Mouse (Mus musculus) cortical plate, adult 2 months (tissue): Measurements from ENCODE around the gene Sult1a1. TPM values are rescaled to one million over a fixed set of nuclear protein-coding genes. Genes with fewer than 3 reads are reported as not detected.

ENCODE experiments used
- H3K27ac ChIP-seq: fragments of 200-500 bp; 2 replicates; pipeline ENCODE4 v1.5.1; 2012; ENCODE audit warnings: low read length, control low read depth, inconsistent platforms; ENCODE audit not compliant: insufficient read depth
- H3K4me1 ChIP-seq: fragments of 200-500 bp; 2 replicates; pipeline ENCODE4 v1.6.1; 2011; ENCODE audit warnings: low read length; ENCODE audit not compliant: control insufficient read depth, insufficient read depth
- H3K4me3 ChIP-seq: fragments of 200-500 bp; 2 replicates; pipeline ENCODE4 v1.5.1; 2011; ENCODE audit warnings: mild to moderate bottlenecking, low read length, control low read depth; ENCODE audit not compliant: insufficient read depth
- CTCF ChIP-seq: fragments of 200-500 bp; IDR thresholded peaks from 2 replicates; pipeline ENCODE4 v1.5.1; 2011; ENCODE audit warnings: mild to moderate bottlenecking, control low read depth, low read length; ENCODE audit not compliant: insufficient read depth; ENCODE audit errors: extremely low read depth
- POLR2A ChIP-seq: fragments of 200-500 bp; IDR thresholded peaks from 2 replicates; pipeline ENCODE4 v1.6.1; 2011; ENCODE audit warnings: mild to moderate bottlenecking, low read length, control low read depth; ENCODE audit not compliant: insufficient read depth; ENCODE audit errors: extremely low read depth
- polyA plus RNA-seq: library from polyadenylated mRNA; depleted of rRNA; stranded (reverse); fragments of >200 nt; gene quantifications from 2 replicates; pipeline ENCODE4 v1.2.3, GENCODE M21; 2012; rRNA removed

Sult1a1 gene
- polyA plus RNA-seq, 1 experiment: 14.1 TPM

DNA sequence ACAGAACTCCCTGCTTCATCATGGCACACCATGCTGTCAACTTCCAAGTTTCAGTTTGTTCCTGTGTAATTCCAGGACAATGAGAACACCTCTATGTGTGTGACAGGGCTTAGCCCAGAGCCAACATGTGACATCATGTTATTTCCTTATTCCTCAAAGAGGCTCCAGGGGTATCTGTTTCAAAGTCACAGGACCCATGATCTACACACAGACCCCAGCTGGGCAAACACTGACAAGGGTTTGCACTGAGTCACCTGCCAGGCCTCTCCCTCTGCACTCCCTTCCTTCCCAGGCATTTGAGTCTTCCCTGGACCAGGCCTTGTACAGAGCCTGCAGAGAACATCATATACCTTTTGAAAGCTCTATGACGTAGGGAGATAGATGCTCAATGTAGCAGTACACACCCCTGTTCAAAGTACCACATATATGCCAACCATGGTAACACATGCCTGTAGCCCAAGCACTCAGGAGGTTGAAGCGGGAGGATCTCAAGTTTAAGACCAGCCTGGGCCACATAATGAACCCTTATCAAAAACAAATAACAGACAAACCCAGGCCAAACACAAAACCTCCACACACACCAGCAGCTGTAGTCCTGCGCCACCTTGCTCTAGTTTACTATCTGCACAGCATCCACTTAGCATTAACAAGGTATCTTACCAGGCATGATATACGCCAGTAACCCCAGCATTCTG, 45.3 kb downstream of the Sult1a1 start, which contains the start of gene Nupr1:
Nupr1 (minus strand) TSS at position 38 of the 695 bp plus-strand sequence.
- Histone ChIP-seq H3K4me1 (no peaks in the 10 kb centered on the region), H3K27ac (no peak within 1 kb of the TSS), H3K4me3 (no peak within 1 kb of the TSS)
- TF ChIP-seq CTCF (no peak), POLR2A (no peak)

DNA sequence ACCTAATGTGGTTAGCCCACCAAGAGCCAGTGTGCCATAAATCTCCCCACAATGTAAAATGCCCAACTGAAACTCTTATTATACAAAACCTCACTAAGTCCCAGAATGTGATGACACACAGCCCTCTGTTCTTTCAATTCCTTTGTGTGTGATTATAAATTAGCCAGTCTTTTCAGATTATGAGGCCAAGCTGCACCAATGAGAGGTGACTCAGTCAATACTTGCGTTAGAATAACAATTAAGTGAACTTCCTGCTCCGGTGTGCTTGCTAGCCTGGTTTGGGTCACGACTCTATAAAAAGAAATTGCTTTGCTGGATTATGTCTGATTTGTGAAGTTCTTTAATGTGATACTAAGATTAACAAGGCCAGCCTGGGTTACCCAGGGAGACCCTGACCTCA, 46.3 kb downstream of the Sult1a1 start:
- no peaks in the 10 kb centered on the region for H3K4me1 ChIP-seq
- no peak overlapping the region for H3K4me3 ChIP-seq
- H3K27ac ChIP-seq: no peak overlapping the region
- TF ChIP-seq POLR2A (no peak), CTCF (no peak)

DNA sequence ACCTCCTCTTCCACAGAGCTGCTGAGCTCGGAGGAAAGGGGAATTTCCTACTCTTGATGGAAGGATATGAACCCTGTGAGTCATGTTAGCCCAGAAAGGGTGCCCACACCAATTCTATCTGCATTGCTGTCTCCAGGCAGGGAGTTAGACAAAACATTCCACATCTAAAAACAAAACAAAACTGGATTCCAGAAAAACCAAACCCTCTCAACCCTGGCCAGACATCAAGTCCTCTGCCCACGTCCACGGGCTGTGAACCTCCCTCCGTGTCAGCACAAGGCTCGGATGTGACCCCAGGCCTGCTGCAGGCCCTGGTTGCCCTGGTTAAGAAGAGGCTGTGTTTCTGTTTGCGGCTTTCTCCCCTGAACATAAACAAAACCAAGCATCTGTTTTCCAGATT, 48.1 kb downstream of the Sult1a1 start:
- Histone ChIP-seq H3K27ac (no peak overlapping the region), H3K4me3 (no peak overlapping the region), H3K4me1 (no peaks in the 10 kb centered on the region)
- TF ChIP-seq CTCF (no peak), POLR2A (no peak)

DNA sequence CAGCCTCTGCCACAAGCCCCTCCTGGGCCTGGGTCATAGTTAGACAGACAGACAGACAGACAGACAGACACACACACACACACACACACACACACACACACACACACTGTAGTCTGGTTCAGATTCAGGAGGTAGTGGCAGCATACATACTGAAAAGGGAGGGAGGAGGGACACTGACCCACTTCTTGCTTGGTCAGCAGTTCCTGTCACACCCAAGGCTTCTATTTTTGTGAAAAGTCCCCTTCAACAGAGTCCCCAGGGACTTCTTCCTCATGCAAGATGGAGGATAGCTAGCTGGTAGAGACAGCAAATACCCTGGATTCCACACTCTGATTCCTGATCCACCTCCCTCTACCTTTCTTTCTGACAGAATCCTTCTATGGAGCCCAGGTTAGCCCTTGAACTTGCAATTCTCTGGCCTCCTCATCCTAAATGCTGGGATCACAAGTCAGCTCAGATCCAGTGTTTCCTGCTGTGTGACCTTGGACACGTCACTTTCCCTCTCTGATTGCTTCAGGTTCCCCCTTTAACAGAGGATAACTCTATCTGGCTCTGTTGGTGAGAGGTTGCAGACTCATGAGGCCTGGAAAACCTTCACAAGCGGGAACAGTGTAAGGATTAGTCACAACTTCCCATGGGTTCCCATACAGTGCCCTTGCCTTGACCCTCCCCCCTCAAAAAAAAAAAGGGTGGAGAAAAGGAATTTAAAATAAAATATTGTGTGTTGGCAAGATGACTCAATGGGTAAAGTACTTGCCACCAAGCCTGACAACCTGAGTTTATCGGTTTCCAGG, 50.2 kb downstream of the Sult1a1 start:
- Histone ChIP-seq H3K4me3 (no peak overlapping the region), H3K27ac (no peak overlapping the region), H3K4me1 (no peaks in the 10 kb centered on the region)
- TF ChIP-seq POLR2A: no peak

DNA sequence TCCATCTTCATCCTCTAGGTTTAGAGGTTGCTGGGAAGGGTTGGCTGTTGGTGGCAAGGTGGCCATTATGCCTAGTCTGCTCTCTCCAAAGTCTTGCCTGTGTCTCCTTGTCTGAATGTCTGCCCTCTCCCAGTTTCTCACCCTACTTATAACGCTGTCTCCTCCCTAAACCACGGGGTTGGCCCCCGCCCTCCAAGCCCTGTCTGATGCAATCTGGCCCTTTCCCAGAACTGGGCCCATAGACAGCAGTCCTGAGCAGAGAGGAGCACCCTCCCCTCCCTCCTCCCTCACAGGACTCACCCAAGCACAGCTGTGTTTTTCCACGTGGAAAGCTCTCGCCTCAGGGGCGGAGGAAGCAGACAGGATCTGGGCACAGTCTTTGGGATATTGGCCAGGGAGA, 50.9 kb downstream of the Sult1a1 start:
- Histone ChIP-seq H3K27ac (no peak overlapping the region), H3K4me1 (no peaks in the 10 kb centered on the region), H3K4me3 (no peak overlapping the region)
- TF ChIP-seq CTCF: no peak
- TF ChIP-seq POLR2A: no peak

GRCm38 (mm10) chr7:126624774-126625173, 51.5 kb downstream of the Sult1a1 start:
- Histone ChIP-seq H3K4me3 (no peak overlapping the region), H3K27ac (no peak overlapping the region), H3K4me1 (no peaks in the 10 kb centered on the region)
- TF ChIP-seq CTCF (no peak), POLR2A (no peak)

DNA sequence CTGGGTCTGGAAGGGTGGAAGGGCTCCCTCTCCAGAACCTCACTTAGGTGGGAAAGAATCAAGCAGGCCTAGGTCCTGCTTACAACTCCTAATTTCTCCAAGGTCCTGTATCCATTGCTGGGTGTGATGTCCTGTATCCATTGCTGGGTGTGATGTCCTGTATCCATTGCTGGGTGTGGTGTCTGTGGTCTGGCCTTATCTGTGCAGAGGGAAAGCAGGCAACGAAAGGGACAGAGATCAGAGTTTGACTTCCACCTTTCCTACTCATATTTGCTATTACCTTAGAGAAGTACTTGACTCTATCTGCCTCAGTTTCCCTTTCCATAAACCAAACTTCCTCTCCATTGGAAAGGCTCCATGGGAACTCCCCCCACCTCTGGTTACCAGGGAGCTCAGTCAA, 52.9 kb downstream of the Sult1a1 start:
- no peak overlapping the region for H3K27ac ChIP-seq
- H3K4me3 ChIP-seq: no peak overlapping the region
- no peaks in the 10 kb centered on the region for H3K4me1 ChIP-seq
- TF ChIP-seq POLR2A: no peak
- no peak for TF ChIP-seq CTCF

Other genes with a start within 250 kb of the Sult1a1 start
- 21.9 and 23.8 TPM in 2 replicates for gene Rabep2, start 247.7 kb downstream of the Sult1a1 start, polyA plus RNA-seq
- 0.52 and 0.57 TPM in 2 replicates for gene Atp2a1, start 213.3 kb downstream of the Sult1a1 start, polyA plus RNA-seq
- gene Sh2b1, start 201.0 kb downstream of the Sult1a1 start, polyA plus RNA-seq: 63.7 and 66.0 TPM in 2 replicates
- 90.1 and 96.8 TPM in 2 replicates for gene Tufm, start 189.1 kb downstream of the Sult1a1 start, polyA plus RNA-seq
- 119 and 129 TPM in 2 replicates for gene Atxn2l, start 173.0 kb downstream of the Sult1a1 start, polyA plus RNA-seq
- gene Eif3c, start 110.0 kb downstream of the Sult1a1 start, polyA plus RNA-seq: 102 and 103 TPM in 2 replicates
- 0.84 and 0.93 TPM in 2 replicates for gene Apobr, start 91.5 kb downstream of the Sult1a1 start, polyA plus RNA-seq
- 41.8 and 42.3 TPM in 2 replicates for gene Cln3, start 90.6 kb downstream of the Sult1a1 start, polyA plus RNA-seq
- gene Il27, start 81.5 kb downstream of the Sult1a1 start, polyA plus RNA-seq: 0.19 TPM in 1 of 2 replicates, not detected in the other
- 21.6 and 23.1 TPM in 2 replicates for gene Nupr1, start 45.6 kb downstream of the Sult1a1 start, polyA plus RNA-seq
- gene Sgf29, start 27.1 kb downstream of the Sult1a1 start, polyA plus RNA-seq: 38.1 and 43.4 TPM in 2 replicates
- 51.2 and 55.8 TPM in 2 replicates for gene Bola2, start 19.0 kb upstream of the Sult1a1 start, polyA plus RNA-seq
- 31.2 and 33.8 TPM in 2 replicates for gene Slx1b, start 19.4 kb upstream of the Sult1a1 start, polyA plus RNA-seq
- 204 and 218 TPM in 2 replicates for gene Coro1a, start 31.4 kb upstream of the Sult1a1 start, polyA plus RNA-seq
- 246 and 283 TPM in 2 replicates for gene Mapk3, start 83.2 kb upstream of the Sult1a1 start, polyA plus RNA-seq
- gene Gdpd3, start 89.9 kb upstream of the Sult1a1 start, polyA plus RNA-seq: 2.5 and 3.1 TPM in 2 replicates
- 539 and 545 TPM in 2 replicates for gene Ypel3, start 100.5 kb upstream of the Sult1a1 start, polyA plus RNA-seq
- 1.4 and 1.6 TPM in 2 replicates for gene Tbx6, start 105.1 kb upstream of the Sult1a1 start, polyA plus RNA-seq
- 75.4 and 77.7 TPM in 2 replicates for gene Ppp4c, start 116.1 kb upstream of the Sult1a1 start, polyA plus RNA-seq
- gene Fam57b, start 121.2 kb upstream of the Sult1a1 start, polyA plus RNA-seq: 108 and 124 TPM in 2 replicates
- gene 4930451I11Rik, start 155.2 kb upstream of the Sult1a1 start, polyA plus RNA-seq: 0.67 TPM in 1 of 2 replicates, not detected in the other
- gene Doc2a, start 171.0 kb upstream of the Sult1a1 start, polyA plus RNA-seq: 45.9 and 52.6 TPM in 2 replicates
- 58.5 and 69.2 TPM in 2 replicates for gene Hirip3, start 185.5 kb upstream of the Sult1a1 start, polyA plus RNA-seq
- 55.6 and 59.3 TPM in 2 replicates for gene Ino80e, start 185.9 kb upstream of the Sult1a1 start, polyA plus RNA-seq
- 103 and 104 TPM in 2 replicates for gene Taok2, start 208.3 kb upstream of the Sult1a1 start, polyA plus RNA-seq
- gene Tmem219, start 246.5 kb upstream of the Sult1a1 start, polyA plus RNA-seq: 31.9 and 35.9 TPM in 2 replicates